Mouse (Mus musculus) G1E-ER4 (cell line): ENCODE data around the gene Jmjd7. TPM values are rescaled to one million over a fixed set of nuclear protein-coding genes. Genes with fewer than 3 reads are reported as not detected.

ENCODE experiments used
- GATA1 ChIP-seq: IDR thresholded peaks from one replicate; pipeline ENCODE4 v1.8.0; 2012; ENCODE audit warnings: low read length, inconsistent platforms
- polyA plus RNA-seq: library from polyadenylated mRNA; stranded (reverse); fragments of >175 nt; gene quantifications from 2 replicates; pipeline ENCODE4 v1.2.3, GENCODE M21; 2012

Gene Jmjd7
- polyA plus RNA-seq, result 2.8 and 3.4 TPM in 2 replicates

DNA sequence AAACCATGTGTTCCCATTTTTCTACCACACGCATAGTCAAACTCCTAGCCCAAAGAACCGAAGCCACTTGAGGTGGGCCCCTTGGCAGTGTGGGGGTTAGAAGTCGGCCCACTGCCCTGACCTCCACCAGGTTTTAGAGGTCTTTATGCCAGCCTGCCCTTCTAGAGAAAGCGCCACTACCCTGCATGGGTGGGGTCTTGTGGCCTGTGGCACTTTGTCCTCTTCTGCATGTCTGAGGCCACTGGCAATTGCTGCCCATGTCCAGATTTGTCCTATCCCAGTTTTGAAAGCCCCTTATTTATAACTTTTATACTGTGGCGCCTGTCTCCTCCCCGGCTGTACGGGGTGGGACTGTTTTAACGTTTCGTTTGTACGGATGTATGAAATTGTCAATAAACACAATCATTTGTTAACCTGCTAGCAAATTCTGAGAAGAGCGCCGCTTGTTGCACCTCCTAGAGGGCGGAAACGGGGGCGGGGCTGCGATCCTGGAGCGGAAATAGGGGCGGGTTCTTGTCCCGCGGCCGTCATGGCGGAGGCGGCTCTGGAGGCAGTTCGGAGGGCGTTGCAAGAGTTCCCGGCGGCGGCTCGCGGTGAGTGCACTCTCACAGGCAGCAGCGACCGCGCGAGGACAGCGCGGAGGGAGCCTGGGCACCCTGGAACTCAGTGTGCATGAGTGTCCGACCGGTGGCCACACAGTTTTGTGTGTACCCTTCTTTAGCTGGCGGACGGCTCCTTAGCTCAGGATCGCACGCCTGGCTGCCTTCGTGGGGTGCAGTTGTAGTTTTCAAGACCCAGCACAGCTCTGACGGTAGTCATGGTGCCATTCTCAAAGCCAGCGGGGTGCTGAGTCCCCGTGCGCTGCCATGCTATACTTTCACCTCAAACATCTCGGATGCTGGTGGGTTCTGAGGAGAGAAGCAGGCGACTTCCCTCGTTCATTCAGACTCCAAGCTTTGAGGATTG, at the start of gene Jmjd7, which contains the start of gene Gm28042:
Gene Jmjd7 (plus strand): TSS at position 500 of the 966 bp plus-strand sequence.
Gene Gm28042 (plus strand): TSS at position 510 of the 966 bp plus-strand sequence.
- TF ChIP-seq GATA1, result no peak

DNA sequence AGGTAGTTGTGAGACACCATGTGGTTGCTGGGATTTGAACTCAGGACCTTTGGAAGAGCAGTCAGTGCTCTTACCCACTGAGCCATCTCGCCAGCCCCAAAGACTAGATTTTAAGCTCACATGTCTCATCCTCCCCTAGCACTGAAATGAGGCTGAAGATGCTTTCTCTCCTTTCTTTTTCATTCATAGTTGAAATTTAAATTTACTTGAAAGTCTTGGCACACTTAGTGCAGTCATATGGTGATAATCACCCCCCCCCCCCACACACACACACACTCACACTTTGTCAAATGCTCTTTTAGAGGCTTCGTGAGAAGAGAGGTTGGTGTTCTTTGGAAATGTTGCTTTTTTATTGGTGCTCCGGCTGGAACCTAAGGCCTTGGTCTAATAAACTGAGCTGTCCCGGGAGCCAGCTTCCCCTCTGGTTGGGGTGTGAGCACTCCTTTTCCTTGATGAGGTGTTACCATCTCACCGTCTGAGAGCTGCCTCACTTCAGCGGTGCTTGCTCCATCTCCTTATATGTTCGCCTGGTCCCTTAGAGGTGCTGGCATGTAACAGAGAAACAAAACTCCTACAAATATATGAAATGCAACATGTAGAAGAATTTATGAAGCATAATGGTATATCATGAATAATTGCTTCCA, 46.8 kb upstream of the Jmjd7 start:
- TF ChIP-seq GATA1, result no peak

DNA sequence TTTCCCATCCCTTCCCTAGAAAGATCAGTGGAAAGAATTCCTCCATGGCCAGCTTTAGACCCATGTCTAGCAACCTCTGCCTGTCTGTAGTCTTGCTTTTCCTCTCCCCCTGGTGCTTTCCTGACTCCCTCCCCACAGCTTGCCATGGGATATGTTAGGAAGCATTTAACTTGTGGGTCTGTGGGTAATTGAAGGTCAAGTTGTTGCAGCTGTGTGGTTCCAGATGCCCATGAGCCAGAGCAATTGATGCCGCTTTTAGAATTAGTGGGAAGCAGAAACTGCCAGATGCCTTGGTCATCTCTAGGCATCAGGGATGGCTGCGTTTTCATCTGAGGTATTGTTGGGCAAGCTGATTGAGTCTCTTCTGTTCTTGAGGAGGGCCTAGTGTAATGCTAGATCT, 45.7 kb upstream of the Jmjd7 start:
- no peak for TF ChIP-seq GATA1

GRCm38 (mm10) chr2:119985871-119986270, 41.4 kb upstream of the Jmjd7 start:
- TF ChIP-seq GATA1, result no peak

GRCm38 (mm10) chr2:119986369-119986768, 40.9 kb upstream of the Jmjd7 start:
- no peak for TF ChIP-seq GATA1

GRCm38 (mm10) chr2:119987441-119987840, 39.8 kb upstream of the Jmjd7 start:
- no peak for TF ChIP-seq GATA1

GRCm38 (mm10) chr2:119988952-119989351, 38.3 kb upstream of the Jmjd7 start:
- no peak for TF ChIP-seq GATA1

- TF ChIP-seq GATA1, result no peak
Observed at GRCm38 (mm10) chr2:119990881-119991280, 36.4 kb upstream of the Jmjd7 start.

- no peak for TF ChIP-seq GATA1
Observed at GRCm38 (mm10) chr2:119992349-119992748, 34.9 kb upstream of the Jmjd7 start.

DNA sequence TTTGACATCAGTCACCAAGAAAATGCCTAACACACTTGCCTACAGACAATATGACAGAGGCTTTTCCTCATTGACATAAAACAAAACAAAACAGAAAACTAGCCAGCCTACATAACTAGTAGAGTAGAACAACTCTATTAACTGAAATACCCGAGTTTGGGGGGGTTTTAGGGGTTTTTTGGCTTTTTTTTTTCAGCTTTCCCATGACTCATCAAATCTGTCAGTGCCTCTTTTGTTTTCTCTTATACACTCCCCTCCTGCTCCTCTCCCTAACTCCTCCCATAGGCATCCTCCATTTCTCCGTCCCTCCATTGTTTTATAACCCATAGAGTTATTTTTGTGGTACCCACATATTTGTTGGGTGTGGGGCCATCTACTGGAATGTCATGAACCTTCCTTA, 33.8 kb upstream of the Jmjd7 start:
- no peak for TF ChIP-seq GATA1

DNA sequence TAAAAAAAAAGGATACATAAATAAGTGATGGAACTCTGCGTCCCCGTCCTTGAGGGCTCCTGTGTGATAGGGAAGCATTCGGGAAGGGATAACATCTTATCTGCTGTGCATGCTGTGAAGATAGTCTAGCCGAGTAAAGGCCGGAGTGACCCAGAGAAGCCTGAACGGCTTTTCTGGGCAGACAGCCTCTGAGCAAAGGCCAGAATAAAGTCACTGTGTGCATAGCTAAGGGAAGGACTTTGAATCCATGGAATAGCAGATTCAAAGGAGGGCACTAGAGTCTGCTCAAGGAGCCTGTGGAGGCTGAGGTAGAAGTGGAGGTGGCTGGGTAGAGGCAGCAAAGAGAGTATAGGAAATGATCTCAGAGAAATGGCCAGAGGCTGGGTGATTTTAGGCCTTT, 32.4 kb upstream of the Jmjd7 start:
- TF ChIP-seq GATA1, result no peak

DNA sequence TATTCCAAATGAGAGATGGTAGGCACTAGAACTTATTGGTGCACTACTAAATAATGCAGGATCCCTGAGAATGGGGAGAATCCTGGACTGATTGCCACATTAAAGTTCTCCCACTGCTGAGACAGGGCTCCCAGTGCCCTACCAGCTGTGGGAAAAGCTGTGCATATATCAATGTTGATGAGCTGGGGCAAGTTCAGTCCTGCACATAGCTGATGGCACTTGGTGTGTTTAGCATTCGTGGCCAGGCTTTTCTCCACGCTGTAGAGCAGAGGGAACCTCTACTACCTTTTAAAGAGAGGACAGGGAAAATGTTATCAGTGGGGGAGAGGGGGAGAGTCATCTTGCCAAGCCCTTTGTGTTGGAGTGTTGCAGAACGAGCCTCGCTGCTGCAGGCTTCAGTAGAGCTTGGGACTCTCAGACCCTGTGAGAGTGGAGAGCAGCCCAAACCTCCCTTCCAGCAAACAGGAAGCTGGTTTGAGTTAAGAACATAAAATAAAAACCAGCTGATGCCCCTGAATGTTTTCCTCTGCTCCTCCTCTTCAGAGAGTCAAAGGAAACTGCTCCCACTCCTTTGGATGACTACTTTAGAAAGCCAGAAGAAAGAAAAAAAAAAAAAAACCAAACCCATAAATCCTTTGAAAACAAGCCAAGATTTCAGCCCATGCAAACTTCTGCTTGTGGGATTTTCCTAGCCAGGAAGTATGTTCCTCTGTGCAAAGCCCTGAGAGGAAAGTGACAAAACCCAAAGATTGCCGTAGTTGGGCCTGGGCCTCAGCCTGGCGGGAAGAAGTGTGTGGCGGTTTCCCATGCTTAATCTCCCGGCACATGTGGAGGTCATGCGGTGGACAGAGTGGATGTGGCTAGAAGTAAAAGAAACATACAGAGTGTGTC, 31.6 kb upstream of the Jmjd7 start:
- TF ChIP-seq GATA1, result no peak

GRCm38 (mm10) chr2:119997354-119997753, 29.9 kb upstream of the Jmjd7 start:
- no peak for TF ChIP-seq GATA1

GRCm38 (mm10) chr2:119999731-120000130, 27.6 kb upstream of the Jmjd7 start:
- TF ChIP-seq GATA1, result no peak

- TF ChIP-seq GATA1, result no peak
Observed at GRCm38 (mm10) chr2:120000882-120001584, 26.2 kb upstream of the Jmjd7 start.
